Mouse (Mus musculus): ENCODE data around the gene Plch2.

- TF ChIP-seq CTCF (IDR thresholded peaks at IDR 0.05; ENCODE audit: borderline replicate concordance, insufficient read depth, low read depth, low read length) (no peak), POLR2A (IDR thresholded peaks at IDR 0.05; ENCODE audit: borderline replicate concordance, insufficient read depth, low read length) (no peak)
These were observed 41.0 kb downstream of the Plch2 start for GRCm38 (mm10) chr4:155015550-155015949.
